Mouse (Mus musculus) heart, postnatal 0 days (tissue): Measurements from ENCODE around the gene Lrrc63. TPM values are rescaled to one million over a fixed set of nuclear protein-coding genes. Genes with fewer than 3 reads are reported as not detected.

ENCODE experiments used
- ATAC-seq: fragments of 200-750 bp; cut with Nextera tagmentation; 2 replicates; pipeline ENCODE4 v1.8.0; 2017; ENCODE audit warnings: low read depth, moderate number of reproducible peaks, moderate library complexity; ENCODE audit not compliant: insufficient read depth
- DNase-seq: peaks from one replicate; pipeline ENCODE4 v3.0.0-alpha.2; 2016; ENCODE audit warnings: low spot score
- H3K27ac ChIP-seq: fragments of 300-500 bp; sonication (generic); 2 replicates; pipeline ENCODE4 v1.5.1; 2014; ENCODE audit warnings: low read depth, mild to moderate bottlenecking
- H3K27me3 ChIP-seq: fragments of 300-500 bp; sonication (generic); 2 replicates; pipeline ENCODE4 v1.6.1; 2014; ENCODE audit warnings: low read length, mixed read lengths; ENCODE audit not compliant: control insufficient read depth, insufficient read depth
- H3K36me3 ChIP-seq: fragments of 300-500 bp; sonication (generic); replicated peaks from 2 replicates; pipeline ENCODE4 v1.6.1; 2014; ENCODE audit warnings: low read length, mixed read lengths; ENCODE audit not compliant: control insufficient read depth, insufficient read depth
- H3K4me1 ChIP-seq: fragments of 300-500 bp; sonication (generic); 2 replicates; pipeline ENCODE4 v1.6.1; 2014; ENCODE audit warnings: antibody characterized with exemption; ENCODE audit not compliant: control insufficient read depth, insufficient read depth
- H3K4me2 ChIP-seq: fragments of 300-500 bp; sonication (generic); 2 replicates; pipeline ENCODE4 v1.6.1; 2014; ENCODE audit warnings: low read depth, mild to moderate bottlenecking, low read length, moderate library complexity
- H3K4me3 ChIP-seq: fragments of 300-500 bp; sonication (generic); 2 replicates; pipeline ENCODE4 v1.5.1; 2014; ENCODE audit warnings: low read depth, low read length
- H3K9ac ChIP-seq: fragments of 300-500 bp; sonication (generic); replicated peaks from 2 replicates; pipeline ENCODE4 v1.6.1; 2014; ENCODE audit warnings: low read depth, low read length, mixed read lengths
- H3K9me3 ChIP-seq: fragments of 300-500 bp; sonication (generic); replicated peaks from 2 replicates; pipeline ENCODE4 v1.6.1; 2016; ENCODE audit warnings: low read length; ENCODE audit not compliant: control insufficient read depth
- CTCF ChIP-seq: IDR thresholded peaks from 2 replicates; pipeline ENCODE4 v1.5.1; 2016; ENCODE audit warnings: antibody characterized with exemption, control low read depth, low read depth
- EP300 ChIP-seq: IDR thresholded peaks from 2 replicates; pipeline ENCODE4 v1.6.1; 2016; ENCODE audit warnings: antibody characterized with exemption, low read depth
- WGBS: fragments of 180-500 bp; shearing (Covaris S2); extraction: QIAGEN DNeasy Blood & Tissue Kit; methylation state at CpG from one replicate; pipeline ENCODE4 v1.1.7; 2014; 5-methylcytosine and 5-hydroxymethylcytosine counted together
- polyA plus RNA-seq: library from polyadenylated mRNA; unstranded; fragments of >200 nt; fragmentation: Nextera tagmentation; extraction: Ambion mirVana; gene quantifications from 2 replicates; pipeline ENCODE4 v1.2.1, GENCODE M21; 2015
- total RNA-seq: library from RNA; depleted of rRNA; stranded (reverse); fragments of >200 nt; gene quantifications from 2 replicates; pipeline ENCODE4 v1.2.3, GENCODE M21; 2014; ENCODE audit warnings: low replicate concordance

The Lrrc63 gene
- total and polyA plus RNA-seq, 2 experiments from 2014 or later: not detected

DNA sequence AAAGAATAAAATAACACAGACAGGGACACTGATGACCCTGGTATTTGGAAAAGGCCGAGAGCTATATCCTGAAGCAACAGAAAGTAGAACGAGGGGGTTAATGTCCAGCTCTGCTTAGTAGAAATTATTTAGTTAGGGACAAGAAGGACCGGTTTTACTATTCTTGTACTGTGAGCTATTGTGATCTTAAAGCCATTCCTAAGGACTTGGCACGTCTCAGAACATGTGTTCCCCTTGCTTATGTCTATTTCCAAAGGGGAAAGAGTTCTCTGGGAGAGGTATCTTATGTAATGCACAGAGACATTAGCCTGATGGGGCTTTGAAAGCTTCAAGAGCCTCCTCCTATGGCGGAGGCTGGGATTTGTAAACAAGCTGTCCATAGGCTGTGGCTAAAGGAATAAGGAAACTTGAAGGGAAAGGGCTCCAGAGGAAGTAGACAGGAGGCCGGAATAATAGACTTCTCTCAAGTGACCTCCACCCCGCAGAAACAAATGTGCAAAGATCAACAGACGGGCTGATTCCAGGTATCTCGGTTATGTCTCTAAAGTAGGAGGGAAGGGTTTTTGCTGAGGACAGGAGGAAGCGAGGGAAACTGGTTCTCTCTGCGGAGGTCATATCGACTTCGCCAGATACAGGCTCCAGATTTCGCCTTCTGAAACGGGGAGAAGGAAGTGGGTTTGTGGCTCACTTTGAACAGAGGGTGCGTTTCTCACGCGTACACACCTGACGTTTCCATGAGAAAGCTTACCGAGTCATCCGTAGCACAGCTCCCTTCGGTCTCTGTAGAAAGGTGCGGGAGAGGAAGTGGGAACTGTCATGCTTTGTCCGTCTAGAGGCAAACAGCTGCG, 5.7 kb upstream of the Lrrc63 start:
- Histone ChIP-seq H3K4me2 (peak overlapping the region; percentile 51), H3K4me1 (0 out of 2 replicates have a peak, but pooled peaks cover 3% of the 10 kb centered on the region), H3K9me3 (no peaks in the 10 kb centered on the region), H3K4me3 (peak overlapping the region; percentile 41), H3K27me3 (no peaks in the 10 kb centered on the region), H3K27ac (peak overlapping the region; percentile 1; the same call in 1 of the 2 replicates), H3K9ac (peak overlapping the region; percentile 33; the same call in 1 of the 2 replicates), H3K36me3 (no peaks in the 10 kb centered on the region)
- 63% methylated on average over 25 of the region's 25 CpGs for WGBS
- TF ChIP-seq EP300 (no peak), CTCF (no peak)
- ATAC-seq: no peak
- no peak for DNase-seq

DNA sequence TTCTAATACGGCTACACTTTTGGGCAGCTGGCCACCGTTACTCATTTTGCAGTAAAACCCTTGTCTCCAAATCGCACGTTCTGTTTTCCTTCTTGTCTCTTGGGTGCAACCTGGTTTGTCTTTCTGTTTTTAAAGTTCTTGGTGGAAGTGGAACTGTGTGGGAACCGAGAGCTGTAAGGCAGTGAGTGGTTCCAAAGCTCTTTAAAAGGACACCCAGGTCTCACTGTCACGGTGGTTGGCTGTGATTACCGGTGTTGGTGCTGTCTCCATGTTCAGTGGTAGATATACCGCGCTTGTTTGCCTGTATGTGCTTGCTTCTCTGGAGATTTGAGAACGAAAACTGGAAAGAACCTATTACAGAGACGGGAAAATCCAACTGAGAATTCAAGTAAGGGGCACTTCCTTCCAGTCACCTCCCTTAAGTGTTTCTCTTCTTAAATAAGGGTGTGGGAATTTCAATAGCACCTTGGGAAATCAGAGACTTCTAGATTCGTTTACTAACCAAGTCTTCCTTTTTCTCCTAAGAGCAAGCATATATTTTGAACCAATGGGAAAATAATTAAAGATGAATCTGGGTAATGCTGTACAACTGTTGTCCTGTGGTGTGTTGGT, 749 bp upstream of the Lrrc63 start:
- H3K9me3 ChIP-seq: no peaks in the 10 kb centered on the region
- H3K4me1 ChIP-seq: no peaks in the 10 kb centered on the region
- H3K36me3 ChIP-seq: no peaks in the 10 kb centered on the region
- WGBS: 5% methylated on average over 12 of the region's 12 CpGs
- ATAC-seq (no peak), DNase-seq (no peak)
- no peak for TF ChIP-seq CTCF
- TF ChIP-seq EP300: no peak
- H3K27ac ChIP-seq: peak overlapping the region; percentile 43
- peak overlapping the region; percentile 95 for H3K4me2 ChIP-seq
- H3K27me3 ChIP-seq: no peaks in the 10 kb centered on the region
- no peak overlapping the region for H3K9ac ChIP-seq
- peak overlapping the region; percentile 57 for H3K4me3 ChIP-seq

DNA sequence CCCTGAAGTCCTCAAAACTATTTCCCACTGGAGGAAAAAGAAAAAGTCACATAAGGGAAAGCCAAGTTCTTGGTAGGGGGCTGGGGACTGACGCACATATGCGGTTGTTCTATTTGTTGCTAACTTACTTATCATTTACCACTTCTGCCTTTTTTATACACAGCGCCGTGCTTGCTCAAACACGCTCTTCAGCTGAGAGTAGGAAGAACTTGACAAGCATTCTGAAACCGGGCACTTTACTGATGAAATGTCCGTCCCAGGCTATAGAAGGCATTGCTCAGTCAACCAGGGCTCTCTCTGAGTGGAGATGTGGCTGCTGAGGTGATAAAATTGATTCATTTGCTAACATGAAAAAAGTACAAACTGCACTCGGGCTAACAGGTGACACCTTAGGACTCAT, 9.0 kb downstream of the Lrrc63 start:
- TF ChIP-seq EP300 (no peak), CTCF (no peak)
- H3K4me3 ChIP-seq: no peak overlapping the region
- no peak overlapping the region for H3K9ac ChIP-seq
- no peaks in the 10 kb centered on the region for H3K36me3 ChIP-seq
- no peaks in the 10 kb centered on the region for H3K27me3 ChIP-seq
- H3K9me3 ChIP-seq: no peaks in the 10 kb centered on the region
- H3K27ac ChIP-seq: no peak overlapping the region
- WGBS: 82% methylated on average over 8 of the region's 8 CpGs
- DNase-seq: no peak
- no peak overlapping the region for H3K4me2 ChIP-seq
- ATAC-seq: no peak
- H3K4me1 ChIP-seq: no peaks in the 10 kb centered on the region

DNA sequence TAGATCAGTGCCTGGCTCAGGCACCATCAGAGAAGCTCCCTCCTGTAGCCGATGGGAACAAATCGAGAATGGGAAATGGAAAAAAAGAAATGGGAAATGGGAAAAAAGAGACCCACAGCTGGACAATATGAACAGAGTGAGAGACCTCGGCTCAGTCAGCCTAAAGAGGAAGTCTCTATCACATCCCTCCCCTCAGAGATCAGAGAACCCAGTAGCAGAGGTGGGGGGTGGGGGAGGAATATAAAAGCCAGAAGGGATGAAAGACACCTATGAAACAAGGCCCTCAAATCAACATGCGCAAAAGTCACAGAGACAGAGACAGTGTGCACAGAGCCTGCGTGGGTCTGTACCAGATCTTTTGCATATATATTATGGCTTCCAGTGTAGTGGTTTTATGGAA, 27.7 kb downstream of the Lrrc63 start:
- Histone ChIP-seq H3K9me3 (no peaks in the 10 kb centered on the region), H3K4me2 (no peak overlapping the region), H3K36me3 (no peaks in the 10 kb centered on the region), H3K4me3 (no peak overlapping the region), H3K9ac (no peak overlapping the region), H3K27ac (no peak overlapping the region), H3K4me1 (no peaks in the 10 kb centered on the region), H3K27me3 (no peaks in the 10 kb centered on the region)
- 82% methylated on average over 5 of the region's 5 CpGs for WGBS
- no peak for ATAC-seq
- DNase-seq: no peak
- TF ChIP-seq CTCF (no peak), EP300 (no peak)

DNA sequence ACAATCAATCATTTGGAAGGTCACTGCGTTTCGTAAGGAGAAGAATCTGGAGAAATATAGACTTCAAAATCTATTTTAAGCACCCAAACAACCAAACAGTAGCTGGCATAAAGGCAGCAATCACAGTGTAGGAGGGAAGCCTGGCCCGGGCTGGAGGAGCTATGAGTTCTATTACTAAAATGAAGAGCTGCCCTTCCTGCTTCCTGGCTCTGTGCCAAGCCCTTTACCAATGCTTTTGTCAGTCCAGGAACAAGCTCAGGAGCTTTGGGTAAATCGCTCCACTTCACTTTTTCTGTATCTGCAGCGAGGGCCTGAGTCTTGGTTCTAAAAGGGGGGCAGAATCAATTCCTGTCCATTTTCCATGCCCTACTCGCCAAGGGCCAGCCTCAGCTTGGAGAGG, 52.7 kb downstream of the Lrrc63 start:
- H3K4me1 ChIP-seq: no peaks in the 10 kb centered on the region
- no peak for DNase-seq

More for the DNA sequence above, 52.7 kb downstream of the Lrrc63 start:
- Histone ChIP-seq H3K9ac (no peak overlapping the region), H3K4me2 (no peak overlapping the region), H3K4me3 (no peak overlapping the region), H3K27ac (no peak overlapping the region), H3K27me3 (no peaks in the 10 kb centered on the region), H3K36me3 (no peaks in the 10 kb centered on the region), H3K9me3 (no peaks in the 10 kb centered on the region)
- WGBS: 58% methylated on average over 6 of the region's 6 CpGs
- ATAC-seq: no peak
- no peak for TF ChIP-seq CTCF
- no peak for TF ChIP-seq EP300
